Mouse (Mus musculus) liver, embryonic 12.5 days (tissue): ENCODE measurements around the gene Zscan10. TPM values are rescaled to one million over a fixed set of nuclear protein-coding genes. Genes with fewer than 3 reads are reported as not detected.

Experiments used
- polyA plus RNA-seq: library from polyadenylated mRNA; unstranded; fragments of >200 nt; fragmentation: Nextera tagmentation; extraction: Ambion mirVana; gene quantifications from 2 replicates; pipeline ENCODE4 v1.2.1, GENCODE M21; 2016

Zscan10 gene
- polyA plus RNA-seq, 1 experiment from 2014 or later = not detected

Other genes with a start within 250 kb of the Zscan10 start
- not detected in 2 replicates for gene Vmn2r116, start 216.3 kb upstream of the Zscan10 start, polyA plus RNA-seq
- gene Vmn2r117, start 121.2 kb upstream of the Zscan10 start, polyA plus RNA-seq = not detected in 2 replicates
- 8.3 and 9.1 TPM in 2 replicates for gene Zfp213, start 36.6 kb upstream of the Zscan10 start, polyA plus RNA-seq
- gene Zfp13, start 1.4 kb upstream of the Zscan10 start, polyA plus RNA-seq = 2.8 and 2.9 TPM in 2 replicates
- 0.20 and 0.28 TPM in 2 replicates for gene Mmp25, start 44.4 kb downstream of the Zscan10 start, polyA plus RNA-seq
- gene Bicdl2, start 59.6 kb downstream of the Zscan10 start, polyA plus RNA-seq = not detected in 2 replicates
- 23.6 and 25.5 TPM in 2 replicates for gene Hcfc1r1, start 72.7 kb downstream of the Zscan10 start, polyA plus RNA-seq
- 31.4 and 36.1 TPM in 2 replicates for gene Thoc6, start 73.0 kb downstream of the Zscan10 start, polyA plus RNA-seq
- gene Tnfrsf12a, start 76.6 kb downstream of the Zscan10 start, polyA plus RNA-seq = 7.1 and 7.8 TPM in 2 replicates
- 0.78 and 2.3 TPM in 2 replicates for gene Cldn6, start 78.4 kb downstream of the Zscan10 start, polyA plus RNA-seq
- gene Cldn9, start 83.2 kb downstream of the Zscan10 start, polyA plus RNA-seq = 0.08 and 0.11 TPM in 2 replicates
- gene 1520401A03Rik, start 121.9 kb downstream of the Zscan10 start, polyA plus RNA-seq = 0.05 and 0.10 TPM in 2 replicates
- gene Pkmyt1, start 125.5 kb downstream of the Zscan10 start, polyA plus RNA-seq = 41.1 and 42.1 TPM in 2 replicates
- 7.4 and 8.4 TPM in 2 replicates for gene Paqr4, start 140.0 kb downstream of the Zscan10 start, polyA plus RNA-seq
- gene Kremen2, start 145.0 kb downstream of the Zscan10 start, polyA plus RNA-seq = 0.17 and 0.55 TPM in 2 replicates
- 22.4 and 22.6 TPM in 2 replicates for gene Flywch1, start 170.7 kb downstream of the Zscan10 start, polyA plus RNA-seq
- 2.9 and 3.6 TPM in 2 replicates for gene Flywch2, start 185.2 kb downstream of the Zscan10 start, polyA plus RNA-seq
- gene Srrm2, start 189.7 kb downstream of the Zscan10 start, polyA plus RNA-seq = 334 and 339 TPM in 2 replicates
- gene Elob, start 228.3 kb downstream of the Zscan10 start, polyA plus RNA-seq = 588 and 602 TPM in 2 replicates
- gene Prss33, start 235.2 kb downstream of the Zscan10 start, polyA plus RNA-seq = not detected in 2 replicates
- not detected in 2 replicates for gene Prss32, start 243.0 kb downstream of the Zscan10 start, polyA plus RNA-seq
- 0.32 and 0.45 TPM in 2 replicates for gene Prss41, start 243.3 kb downstream of the Zscan10 start, polyA plus RNA-seq